Mouse (Mus musculus) olfactory bulb, adult 2 months (tissue): ENCODE measurements at regions not wholly inside any gene's neighbourhood (a gene's known extent, or its start where the extent isn't known, plus 50 kb on each side); places are given as distances from the start of the nearest gene placed in this dataset.

Experiments used
- CTCF ChIP-seq: fragments of 200-500 bp; IDR thresholded peaks from 2 replicates; pipeline ENCODE4 v1.5.1; 2012; ENCODE audit warnings: low read depth, mild to moderate bottlenecking, low read length, moderate library complexity; ENCODE audit not compliant: insufficient read depth
- POLR2A ChIP-seq: fragments of 200-500 bp; IDR thresholded peaks from 2 replicates; pipeline ENCODE4 v1.6.1; 2012; ENCODE audit warnings: mild to moderate bottlenecking, low read depth, low read length, moderate library complexity; ENCODE audit not compliant: insufficient read depth

- TF ChIP-seq CTCF: no peak
- TF ChIP-seq POLR2A: no peak
Measured at GRCm38 (mm10) chr3:143939068-143939709, 265.8 kb downstream of the Lmo4 start.
